Mouse (Mus musculus) liver, adult 2 months (tissue): Measurements from ENCODE around the gene Gm49378. TPM values are rescaled to one million over a fixed set of nuclear protein-coding genes. Genes with fewer than 3 reads are reported as not detected.

Experiments
- DNase-seq: peaks from one replicate; pipeline ENCODE4 v3.0.0-alpha.2; 2011; ENCODE audit warnings: low read depth, low spot score; ENCODE audit errors: extremely low read depth
- H3K27ac ChIP-seq: fragments of 200-500 bp; replicated peaks from 2 replicates; pipeline ENCODE4 v1.5.1; 2012; ENCODE audit warnings: low read depth, mild to moderate bottlenecking, control low read depth, inconsistent platforms, low read length; ENCODE audit not compliant: insufficient read depth
- H3K27me3 ChIP-seq: fragments of 200-500 bp; 2 replicates; pipeline ENCODE4 v1.6.1; 2012; ENCODE audit warnings: mild to moderate bottlenecking, moderate library complexity, low read length, inconsistent platforms; ENCODE audit not compliant: control insufficient read depth, insufficient read depth
- H3K36me3 ChIP-seq: fragments of 200-500 bp; 2 replicates; pipeline ENCODE4 v1.6.1; 2012; ENCODE audit warnings: low read length, inconsistent platforms; ENCODE audit not compliant: control insufficient read depth, insufficient read depth
- H3K4me1 ChIP-seq: fragments of 200-500 bp; 2 replicates; pipeline ENCODE4 v1.6.1; 2011; ENCODE audit warnings: low read length; ENCODE audit not compliant: control insufficient read depth, insufficient read depth
- H3K4me3 ChIP-seq: fragments of 200-500 bp; 2 replicates; pipeline ENCODE4 v1.5.1; 2011; ENCODE audit warnings: low read depth, mild to moderate bottlenecking, control low read depth, low read length, moderate library complexity; ENCODE audit not compliant: insufficient read depth
- H3K79me2 ChIP-seq: fragments of 200-500 bp; 2 replicates; pipeline ENCODE4 v1.6.1; 2012; ENCODE audit warnings: inconsistent platforms, mild to moderate bottlenecking, low read length, moderate library complexity; ENCODE audit not compliant: control insufficient read depth, insufficient read depth
- H3K9ac ChIP-seq: fragments of 200-500 bp; 2 replicates; pipeline ENCODE4 v1.6.1; 2012; ENCODE audit warnings: low read depth, mild to moderate bottlenecking, control low read depth, inconsistent platforms, low read length
- CTCF ChIP-seq: fragments of 200-500 bp; IDR thresholded peaks from 2 replicates; pipeline ENCODE4 v1.5.1; 2011; ENCODE audit warnings: low read depth, low read length, control low read depth
- POLR2A ChIP-seq: fragments of 200-500 bp; IDR thresholded peaks from 2 replicates; pipeline ENCODE4 v1.6.1; 2011; ENCODE audit warnings: low read length, control low read depth; ENCODE audit not compliant: insufficient read depth; ENCODE audit errors: extremely low read depth
- WGBS: fragments of 180-500 bp; shearing (Covaris S2); methylation state at CpG from one replicate; pipeline ENCODE4 v1.1.7; 2018; 5-methylcytosine and 5-hydroxymethylcytosine counted together
- polyA plus RNA-seq: library from polyadenylated mRNA; depleted of rRNA; stranded (reverse); fragments of >200 nt; gene quantifications from 2 replicates; pipeline ENCODE4 v1.2.3, GENCODE M21; 2012; rRNA removed
- total RNA-seq: library from RNA; depleted of rRNA; stranded (reverse); fragments of >200 nt; gene quantifications from 2 replicates; pipeline ENCODE4 v1.2.3, GENCODE M21; 2014; rRNA removed

The Gm49378 gene
- total and polyA plus RNA-seq, 2 experiments, result 2.1 to 7.9 TPM

DNA sequence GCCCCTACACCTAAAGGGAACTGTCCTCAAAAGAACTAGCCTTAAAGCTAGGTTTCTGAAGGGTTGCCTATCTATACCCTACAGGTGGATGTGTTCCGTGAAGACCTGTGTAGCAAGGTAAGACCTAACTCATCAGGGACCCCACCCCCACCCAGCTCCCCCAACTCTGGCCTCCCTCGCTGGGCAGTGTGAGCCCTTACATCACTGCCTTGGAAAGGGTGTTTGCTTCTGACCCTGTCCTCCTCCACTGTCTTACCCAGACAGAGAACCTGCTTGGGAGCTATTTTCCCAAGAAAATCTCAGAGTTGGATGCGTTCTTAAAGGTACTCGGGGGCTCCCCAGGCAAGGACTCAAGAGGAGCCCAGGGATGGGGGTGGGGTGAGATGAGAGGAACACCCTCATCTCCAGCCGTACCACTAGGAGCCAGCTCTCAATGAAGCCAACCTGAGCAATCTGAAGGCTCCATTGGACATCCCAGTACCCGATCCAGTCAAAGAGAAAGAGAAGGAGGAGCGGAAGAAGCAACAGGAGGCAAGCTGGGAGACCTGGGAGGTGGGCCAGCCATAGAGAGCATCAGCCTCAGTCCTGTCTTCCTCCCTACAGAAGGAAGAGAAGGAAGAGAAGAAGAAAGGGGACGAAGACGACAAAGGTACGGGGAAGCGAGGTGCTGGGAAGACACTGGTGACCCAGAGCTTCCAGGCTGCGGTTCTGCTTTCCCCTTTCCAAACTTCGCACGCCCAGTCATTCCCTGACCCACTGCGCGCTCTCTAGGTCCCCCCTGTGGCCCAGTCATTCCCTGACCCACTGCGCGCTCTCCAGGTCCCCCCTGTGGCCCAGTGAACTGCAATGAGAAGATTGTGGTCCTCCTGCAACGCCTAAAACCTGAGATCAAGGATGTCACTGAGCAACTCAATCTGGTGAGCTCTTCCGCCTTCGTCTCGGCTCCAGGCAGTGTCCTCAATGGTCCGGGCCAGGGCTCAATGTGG, 57.9 kb downstream of the Gm49378 start:
- Histone ChIP-seq H3K27me3 (no peaks in the 10 kb centered on the region), H3K4me1 (peaks cover 2% of the 10 kb centered on the region), H3K9ac (no peak overlapping the region), H3K27ac (no peak overlapping the region), H3K79me2 (0 out of 2 replicates have a peak, but pooled peaks cover 9% of the 10 kb centered on the region), H3K36me3 (peaks cover 10% of the 10 kb centered on the region; the same call in 1 of the 2 replicates), H3K4me3 (no peak overlapping the region)
- WGBS, result 93% methylated on average over 23 of the region's 23 CpGs
- TF ChIP-seq POLR2A (no peak), CTCF (no peak)
- no peak for DNase-seq

Other genes with a start within 250 kb of the Gm49378 start
Only the 30 nearest of the 34 such genes appear.
- 103 and 111 TPM in 2 replicates for gene Dhrs4, start 159.1 kb downstream of the Gm49378 start, total RNA-seq
- 120 and 146 TPM in 2 replicates for gene Dhrs4, start 159.1 kb downstream of the Gm49378 start, polyA plus RNA-seq
- gene Carmil3, start 147.2 kb downstream of the Gm49378 start, total RNA-seq, result 0.09 and 0.13 TPM in 2 replicates
- 0.29 and 0.36 TPM in 2 replicates for gene Carmil3, start 147.2 kb downstream of the Gm49378 start, polyA plus RNA-seq
- not detected in 2 replicates for gene Cpne6, start 127.5 kb downstream of the Gm49378 start, total RNA-seq
- not detected in 2 replicates for gene Cpne6, start 127.5 kb downstream of the Gm49378 start, polyA plus RNA-seq
- gene Nrl, start 112.9 kb downstream of the Gm49378 start, total RNA-seq, result not detected in 2 replicates
- not detected in 2 replicates for gene Nrl, start 112.9 kb downstream of the Gm49378 start, polyA plus RNA-seq
- gene Pck2, start 97.6 kb downstream of the Gm49378 start, total RNA-seq, result 1.2 and 3.2 TPM in 2 replicates
- 2.4 and 7.3 TPM in 2 replicates for gene Pck2, start 97.6 kb downstream of the Gm49378 start, polyA plus RNA-seq
- gene Dcaf11, start 77.9 kb downstream of the Gm49378 start, total RNA-seq, result 305 and 330 TPM in 2 replicates
- gene Dcaf11, start 77.9 kb downstream of the Gm49378 start, polyA plus RNA-seq, result 263 and 363 TPM in 2 replicates
- not detected in 2 replicates for gene A730061H03Rik, start 77.5 kb downstream of the Gm49378 start, total RNA-seq
- 0.42 and 0.62 TPM in 2 replicates for gene A730061H03Rik, start 77.5 kb downstream of the Gm49378 start, polyA plus RNA-seq
- gene Fitm1, start 62.3 kb downstream of the Gm49378 start, total RNA-seq, result 3.8 and 7.5 TPM in 2 replicates
- 45.7 and 60.2 TPM in 2 replicates for gene Fitm1, start 62.3 kb downstream of the Gm49378 start, polyA plus RNA-seq
- 78.5 and 94.2 TPM in 2 replicates for gene Psme1, start 59.8 kb downstream of the Gm49378 start, total RNA-seq
- 46.9 and 59.9 TPM in 2 replicates for gene Psme1, start 59.8 kb downstream of the Gm49378 start, polyA plus RNA-seq
- 32.7 and 36.1 TPM in 2 replicates for gene Emc9, start 52.6 kb downstream of the Gm49378 start, total RNA-seq
- gene Emc9, start 52.6 kb downstream of the Gm49378 start, polyA plus RNA-seq, result 46.8 and 57.2 TPM in 2 replicates
- 110 and 142 TPM in 2 replicates for gene Psme2, start 46.8 kb downstream of the Gm49378 start, total RNA-seq
- 55.9 and 56.9 TPM in 2 replicates for gene Psme2, start 46.8 kb downstream of the Gm49378 start, polyA plus RNA-seq
- 4.9 and 8.0 TPM in 2 replicates for gene Rnf31, start 46.2 kb downstream of the Gm49378 start, total RNA-seq
- gene Rnf31, start 46.2 kb downstream of the Gm49378 start, polyA plus RNA-seq, result 15.4 and 20.4 TPM in 2 replicates
- 21.1 and 24.2 TPM in 2 replicates for gene Irf9, start 34.3 kb downstream of the Gm49378 start, total RNA-seq
- gene Irf9, start 34.3 kb downstream of the Gm49378 start, polyA plus RNA-seq, result 36.8 and 45.0 TPM in 2 replicates
- gene Rec8, start 19.9 kb downstream of the Gm49378 start, total RNA-seq, result 0.34 and 0.46 TPM in 2 replicates
- 0.54 and 2.3 TPM in 2 replicates for gene Rec8, start 19.9 kb downstream of the Gm49378 start, polyA plus RNA-seq
- gene Ipo4, start 1.9 kb downstream of the Gm49378 start, total RNA-seq, result 16.8 and 32.6 TPM in 2 replicates
- 42.0 and 53.0 TPM in 2 replicates for gene Ipo4, start 1.9 kb downstream of the Gm49378 start, polyA plus RNA-seq
- 46.5 and 62.0 TPM in 2 replicates for gene Tm9sf1, start 5.9 kb upstream of the Gm49378 start, total RNA-seq
- 66.3 and 70.4 TPM in 2 replicates for gene Tm9sf1, start 5.9 kb upstream of the Gm49378 start, polyA plus RNA-seq
- 0.09 and 0.47 TPM in 2 replicates for gene Tssk4, start 12.3 kb upstream of the Gm49378 start, total RNA-seq
- gene Tssk4, start 12.3 kb upstream of the Gm49378 start, polyA plus RNA-seq, result 0.18 and 0.24 TPM in 2 replicates
- gene Mdp1, start 22.6 kb upstream of the Gm49378 start, total RNA-seq, result 10.1 and 10.3 TPM in 2 replicates
- 9.8 and 10.5 TPM in 2 replicates for gene Mdp1, start 22.6 kb upstream of the Gm49378 start, polyA plus RNA-seq
- 13.1 and 14.9 TPM in 2 replicates for gene Gmpr2, start 34.0 kb upstream of the Gm49378 start, total RNA-seq
- gene Gmpr2, start 34.0 kb upstream of the Gm49378 start, polyA plus RNA-seq, result 9.9 and 11.6 TPM in 2 replicates
- gene Nedd8, start 34.2 kb upstream of the Gm49378 start, total RNA-seq, result 94.7 and 99.4 TPM in 2 replicates
- 209 and 225 TPM in 2 replicates for gene Nedd8, start 34.2 kb upstream of the Gm49378 start, polyA plus RNA-seq
- gene Tinf2, start 43.9 kb upstream of the Gm49378 start, total RNA-seq, result 7.7 and 8.5 TPM in 2 replicates
- gene Tinf2, start 43.9 kb upstream of the Gm49378 start, polyA plus RNA-seq, result 8.1 and 8.2 TPM in 2 replicates
- 7.9 and 8.4 TPM in 2 replicates for gene Tgm1, start 76.0 kb upstream of the Gm49378 start, total RNA-seq
- gene Tgm1, start 76.0 kb upstream of the Gm49378 start, polyA plus RNA-seq, result 22.8 and 24.2 TPM in 2 replicates
- 28.7 and 31.5 TPM in 2 replicates for gene Rabggta, start 84.4 kb upstream of the Gm49378 start, total RNA-seq
- gene Rabggta, start 84.4 kb upstream of the Gm49378 start, polyA plus RNA-seq, result 64.0 and 65.1 TPM in 2 replicates
- gene Dhrs1, start 107.8 kb upstream of the Gm49378 start, total RNA-seq, result 109 and 140 TPM in 2 replicates
- gene Dhrs1, start 107.8 kb upstream of the Gm49378 start, polyA plus RNA-seq, result 263 and 286 TPM in 2 replicates
- 11.0 and 13.0 TPM in 2 replicates for gene Nop9, start 107.8 kb upstream of the Gm49378 start, total RNA-seq
- 11.8 and 15.1 TPM in 2 replicates for gene Nop9, start 107.8 kb upstream of the Gm49378 start, polyA plus RNA-seq
- 101 and 128 TPM in 2 replicates for gene Cideb, start 120.6 kb upstream of the Gm49378 start, total RNA-seq
- gene Cideb, start 120.6 kb upstream of the Gm49378 start, polyA plus RNA-seq, result 483 and 586 TPM in 2 replicates
- gene Ltb4r2, start 123.5 kb upstream of the Gm49378 start, total RNA-seq, result 0.74 and 0.94 TPM in 2 replicates
- 1.9 and 2.6 TPM in 2 replicates for gene Ltb4r2, start 123.5 kb upstream of the Gm49378 start, polyA plus RNA-seq
- 0.28 and 0.34 TPM in 2 replicates for gene Ltb4r1, start 128.1 kb upstream of the Gm49378 start, total RNA-seq
- gene Ltb4r1, start 128.1 kb upstream of the Gm49378 start, polyA plus RNA-seq, result 0.80 and 1.4 TPM in 2 replicates
- 2.4 and 3.6 TPM in 2 replicates for gene Adcy4, start 146.2 kb upstream of the Gm49378 start, total RNA-seq
- gene Adcy4, start 146.2 kb upstream of the Gm49378 start, polyA plus RNA-seq, result 3.3 and 4.5 TPM in 2 replicates
- 0.94 and 1.8 TPM in 2 replicates for gene Ripk3, start 151.0 kb upstream of the Gm49378 start, total RNA-seq
- 1.4 and 4.0 TPM in 2 replicates for gene Ripk3, start 151.0 kb upstream of the Gm49378 start, polyA plus RNA-seq